Comparison of ENCODE assay signal across 23 mouse cellular contexts in genomic region chr17:80646131-80646530, GRCm38 (mm10).
DNase-seq lines count a peak whose midpoint lies in the region; ATAC-seq lines count a peak whose summit lies in the region.
"Had no signal": no experiment of that assay in that cellular context is flagged by ENCODE, and none has a peak within 500 bp of the region (broad histone marks: within the 10 kb centered on the region; RNA-seq: fewer than 3 reads in every experiment).

No protein-coding gene starts in this region.

- peaks cover 23% of the 10 kb centered on the region for H3K4me1 ChIP-seq in lung, embryonic 15.5 days
- H3K4me1 ChIP-seq in hindbrain, embryonic 12.5 days: no peaks in the 10 kb centered on the region
- H3K4me1 ChIP-seq: embryonic facial prominence, embryonic 15.5 days; forebrain, embryonic 15.5 days; liver, embryonic 13.5 days; midbrain, embryonic 10.5 days; neural tube, embryonic 13.5 days had no signal

- H3K27ac ChIP-seq in lung, embryonic 15.5 days: peak overlapping the region; percentile 88
- H3K27ac ChIP-seq in hindbrain, embryonic 12.5 days: no peak overlapping the region
- H3K27ac ChIP-seq: embryonic facial prominence, embryonic 15.5 days; forebrain, embryonic 15.5 days; heart, adult 2 months; intestine, embryonic 15.5 days; liver, embryonic 13.5 days; midbrain, embryonic 10.5 days; neural tube, embryonic 13.5 days; stomach, postnatal 0 days had no signal

- peak overlapping the region; percentile 29; the same call in 1 of the 2 replicates for H3K4me2 ChIP-seq in lung, embryonic 15.5 days
- H3K4me2 ChIP-seq in hindbrain, embryonic 12.5 days (replicated peaks): no peak overlapping the region
- H3K4me2 ChIP-seq: embryonic facial prominence, embryonic 15.5 days; forebrain, embryonic 15.5 days; intestine, embryonic 15.5 days; liver, embryonic 13.5 days; neural tube, embryonic 13.5 days had no signal

- no peak overlapping the region for H3K9ac ChIP-seq in lung, embryonic 15.5 days
- H3K9ac ChIP-seq in hindbrain, embryonic 12.5 days: no peak overlapping the region
- H3K9ac ChIP-seq: embryonic facial prominence, embryonic 15.5 days; forebrain, embryonic 15.5 days; intestine, embryonic 15.5 days; liver, embryonic 13.5 days; neural tube, embryonic 13.5 days had no signal

- DNase-seq in cerebellum, adult 9-11 months: peak; percentile 31
- no peak for DNase-seq in cerebellum, adult 11-12 months
- DNase-seq in adrenal gland, postnatal 10 days: peak; percentile 80
- DNase-seq in lung, postnatal 36 days: peak; percentile 66
- no peak for DNase-seq in gastrocnemius, adult 18-20 months (ENCODE audit: low spot score)
- no peak for DNase-seq in heart, postnatal 4 days
- DNase-seq: cerebellum, adult 9-10 months; gastrocnemius, postnatal 14 days; heart, adult 2 months; kidney, postnatal 10 days; layer of hippocampus, postnatal 36 days; liver, embryonic 13.5 days had no signal

- ATAC-seq in lung, embryonic 15.5 days (ENCODE audit: borderline replicate concordance, extremely low read depth, low FRiP score, low TSS enrichment): peak; percentile 86
- no peak for ATAC-seq in hindbrain, embryonic 12.5 days (ENCODE audit: low FRiP score)
- ATAC-seq: activated CD4-positive, CD25-positive, alpha-beta regulatory T cell, adult 4 months; forebrain, embryonic 15.5 days; midbrain, embryonic 16.5 days had no signal

- no peaks in the 10 kb centered on the region for H3K27me3 ChIP-seq in lung, embryonic 15.5 days
- no peaks in the 10 kb centered on the region for H3K27me3 ChIP-seq in hindbrain, embryonic 12.5 days
- H3K27me3 ChIP-seq: embryonic facial prominence, embryonic 15.5 days; forebrain, embryonic 15.5 days; intestine, embryonic 15.5 days; liver, embryonic 13.5 days; neural tube, embryonic 13.5 days had no signal

- peaks cover 66% of the 10 kb centered on the region for H3K36me3 ChIP-seq in lung, embryonic 15.5 days
- H3K36me3 ChIP-seq in hindbrain, embryonic 12.5 days: peaks cover 47% of the 10 kb centered on the region

- H3K4me3 ChIP-seq in lung, embryonic 15.5 days: no peak overlapping the region
- no peak overlapping the region for H3K4me3 ChIP-seq in hindbrain, embryonic 12.5 days
- H3K4me3 ChIP-seq: embryonic facial prominence, embryonic 15.5 days; forebrain, embryonic 15.5 days; heart, adult 2 months; intestine, embryonic 15.5 days; liver, embryonic 13.5 days; midbrain, embryonic 10.5 days; myocyte; neural tube, embryonic 13.5 days had no signal

- 35% methylated on average over 6 of the region's 6 CpGs for WGBS in lung, embryonic 15.5 days
- 87% methylated on average over 6 of the region's 6 CpGs for WGBS in hindbrain, embryonic 12.5 days

- H3K9me3 ChIP-seq in lung, embryonic 15.5 days: no peaks in the 10 kb centered on the region
- no peaks in the 10 kb centered on the region for H3K9me3 ChIP-seq in hindbrain, embryonic 12.5 days (replicated peaks)
- H3K9me3 ChIP-seq: embryonic facial prominence, embryonic 15.5 days; forebrain, embryonic 15.5 days; intestine, embryonic 15.5 days; liver, embryonic 13.5 days; midbrain, embryonic 10.5 days; neural tube, embryonic 13.5 days had no signal

Comparison
In these comparisons a context has a peak if more than half of its experiments do, and no peak if none do; other contexts are left out.
1. DNase-seq: peak in cerebellum, adult 9-11 months (single experiment), adrenal gland, postnatal 10 days (single experiment) and lung, postnatal 36 days (single experiment); none in cerebellum, adult 11-12 months (single experiment), gastrocnemius, adult 18-20 months (single experiment) and heart, postnatal 4 days (single experiment).